Mouse (Mus musculus): ENCODE data around the gene Zfp771. TPM values are rescaled to one million over a fixed set of nuclear protein-coding genes. Genes with fewer than 3 reads are reported as not detected.

Zfp771 gene
- polyA plus RNA-seq, 1 experiment from 2014 or later, result 83.5 TPM

Other genes with a start within 250 kb of the Zfp771 start
- gene Mvp, start 229.7 kb upstream of the Zfp771 start, polyA plus RNA-seq (2015; fragmentation: Nextera tagmentation; extraction: Ambion mirVana), result 5.2 and 11.6 TPM in 2 replicates
- gene Pagr1b, start 227.8 kb upstream of the Zfp771 start, polyA plus RNA-seq (2015; fragmentation: Nextera tagmentation; extraction: Ambion mirVana), result 0.79 and 1.2 TPM in 2 replicates
- 52.5 and 80.1 TPM in 2 replicates for gene Pagr1a, start 226.9 kb upstream of the Zfp771 start, polyA plus RNA-seq (2015; fragmentation: Nextera tagmentation; extraction: Ambion mirVana)
- gene Gm42742, start 223.2 kb upstream of the Zfp771 start, polyA plus RNA-seq (2015; fragmentation: Nextera tagmentation; extraction: Ambion mirVana), result 18.8 and 54.5 TPM in 2 replicates
- gene Prrt2, start 223.1 kb upstream of the Zfp771 start, polyA plus RNA-seq (2015; fragmentation: Nextera tagmentation; extraction: Ambion mirVana), result 69.9 and 72.5 TPM in 2 replicates
- 78.1 and 82.6 TPM in 2 replicates for gene Maz, start 217.2 kb upstream of the Zfp771 start, polyA plus RNA-seq (2015; fragmentation: Nextera tagmentation; extraction: Ambion mirVana)
- 20.0 and 40.9 TPM in 2 replicates for gene Kif22, start 201.8 kb upstream of the Zfp771 start, polyA plus RNA-seq (2015; fragmentation: Nextera tagmentation; extraction: Ambion mirVana)
- gene Zg16, start 156.9 kb upstream of the Zfp771 start, polyA plus RNA-seq (2015; fragmentation: Nextera tagmentation; extraction: Ambion mirVana), result not detected in 2 replicates
- 2.4 and 8.6 TPM in 2 replicates for gene AI467606, start 152.9 kb upstream of the Zfp771 start, polyA plus RNA-seq (2015; fragmentation: Nextera tagmentation; extraction: Ambion mirVana)
- gene Qprt, start 122.0 kb upstream of the Zfp771 start, polyA plus RNA-seq (2015; fragmentation: Nextera tagmentation; extraction: Ambion mirVana), result 0.75 and 1.1 TPM in 2 replicates
- gene Spn, start 106.5 kb upstream of the Zfp771 start, polyA plus RNA-seq (2015; fragmentation: Nextera tagmentation; extraction: Ambion mirVana), result 0.08 and 2.8 TPM in 2 replicates
- 64.2 and 65.8 TPM in 2 replicates for gene Cd2bp2, start 48.2 kb upstream of the Zfp771 start, polyA plus RNA-seq (2015; fragmentation: Nextera tagmentation; extraction: Ambion mirVana)
- gene Tbc1d10b, start 35.8 kb upstream of the Zfp771 start, polyA plus RNA-seq (2015; fragmentation: Nextera tagmentation; extraction: Ambion mirVana), result 30.0 and 35.6 TPM in 2 replicates
- 42.1 and 72.2 TPM in 2 replicates for gene Mylpf, start 35.4 kb upstream of the Zfp771 start, polyA plus RNA-seq (2015; fragmentation: Nextera tagmentation; extraction: Ambion mirVana)
- 47.5 and 48.8 TPM in 2 replicates for gene Zfp553, start 11.2 kb upstream of the Zfp771 start, polyA plus RNA-seq (2015; fragmentation: Nextera tagmentation; extraction: Ambion mirVana)
- gene Sept1, start 11.1 kb upstream of the Zfp771 start, polyA plus RNA-seq (2015; fragmentation: Nextera tagmentation; extraction: Ambion mirVana), result 15.8 and 40.6 TPM in 2 replicates
- gene Dctpp1, start 16.4 kb downstream of the Zfp771 start, polyA plus RNA-seq (2015; fragmentation: Nextera tagmentation; extraction: Ambion mirVana), result 128 and 136 TPM in 2 replicates
- gene Sephs2, start 29.8 kb downstream of the Zfp771 start, polyA plus RNA-seq (2015; fragmentation: Nextera tagmentation; extraction: Ambion mirVana), result 67.5 and 73.1 TPM in 2 replicates
- 0.18 and 5.4 TPM in 2 replicates for gene Itgal, start 52.0 kb downstream of the Zfp771 start, polyA plus RNA-seq (2015; fragmentation: Nextera tagmentation; extraction: Ambion mirVana)
- 17.4 and 17.8 TPM in 2 replicates for gene Zfp768, start 101.3 kb downstream of the Zfp771 start, polyA plus RNA-seq (2015; fragmentation: Nextera tagmentation; extraction: Ambion mirVana)
- gene Zfp747, start 131.8 kb downstream of the Zfp771 start, polyA plus RNA-seq (2015; fragmentation: Nextera tagmentation; extraction: Ambion mirVana), result 8.1 and 8.5 TPM in 2 replicates
- gene 9130019O22Rik, start 142.9 kb downstream of the Zfp771 start, polyA plus RNA-seq (2015; fragmentation: Nextera tagmentation; extraction: Ambion mirVana), result 4.4 and 4.8 TPM in 2 replicates
- gene E430018J23Rik, start 149.4 kb downstream of the Zfp771 start, polyA plus RNA-seq (2015; fragmentation: Nextera tagmentation; extraction: Ambion mirVana), result 5.0 and 5.2 TPM in 2 replicates
- 4.2 and 6.3 TPM in 2 replicates for gene Zfp764, start 162.5 kb downstream of the Zfp771 start, polyA plus RNA-seq (2015; fragmentation: Nextera tagmentation; extraction: Ambion mirVana)
- gene Zfp688, start 177.8 kb downstream of the Zfp771 start, polyA plus RNA-seq (2015; fragmentation: Nextera tagmentation; extraction: Ambion mirVana), result 29.2 and 30.6 TPM in 2 replicates
- 13.4 TPM in 2 replicates for gene Zfp689, start 204.9 kb downstream of the Zfp771 start, polyA plus RNA-seq (2015; fragmentation: Nextera tagmentation; extraction: Ambion mirVana)
- 35.9 and 37.5 TPM in 2 replicates for gene Prr14, start 215.3 kb downstream of the Zfp771 start, polyA plus RNA-seq (2015; fragmentation: Nextera tagmentation; extraction: Ambion mirVana)
- gene Fbrs, start 234.9 kb downstream of the Zfp771 start, polyA plus RNA-seq (2015; fragmentation: Nextera tagmentation; extraction: Ambion mirVana), result 10.7 and 12.2 TPM in 2 replicates